Mouse (Mus musculus) CH12.LX (cell line): ENCODE data around the gene Lypd6.

ENCODE experiments used
- BHLHE40 ChIP-seq: IDR thresholded peaks from 2 replicates; pipeline ENCODE4 v1.6.1; 2011; ENCODE audit warnings: mild to moderate bottlenecking, low read depth, low read length, improper control_type of control experiment
- CTCF ChIP-seq, 2 experiments: IDR thresholded peaks in 1 of 2; conservative IDR thresholded peaks in 1 of 2; 2 replicates each; pipeline ENCODE4 v1.5.1; 2011 to 2012; ENCODE audit warnings: low read depth in 2 of 2, low read length in 2 of 2, improper control_type of control experiment in 1 of 2, inconsistent platforms in 1 of 2, mild to moderate bottlenecking in 1 of 2, moderate library complexity in 1 of 2
- E2F4 ChIP-seq: IDR thresholded peaks from 2 replicates; pipeline ENCODE4 v1.6.1; 2011; ENCODE audit warnings: low read depth, low read length, improper control_type of control experiment; ENCODE audit not compliant: insufficient replicate concordance
- GABPA ChIP-seq: IDR thresholded peaks from 2 replicates; pipeline ENCODE4 v1.6.1; 2012; ENCODE audit warnings: low read depth, low read length, improper control_type of control experiment, inconsistent platforms; ENCODE audit not compliant: insufficient replicate concordance
- MYC ChIP-seq: IDR thresholded peaks from 2 replicates; pipeline ENCODE4 v1.6.1; 2011; ENCODE audit warnings: low read depth, mild to moderate bottlenecking, improper control_type of control experiment, low read length
- NELFE ChIP-seq: IDR thresholded peaks from 2 replicates; pipeline ENCODE4 v1.6.1; 2011; ENCODE audit warnings: low read depth, low read length, improper control_type of control experiment
- POLR2A ChIP-seq: IDR thresholded peaks from 2 replicates; pipeline ENCODE4 v1.6.1; 2011; ENCODE audit warnings: low read depth, mild to moderate bottlenecking, improper control_type of control experiment, low read length
- RAD21 ChIP-seq: IDR thresholded peaks from 2 replicates; pipeline ENCODE4 v1.6.1; 2011; ENCODE audit warnings: low read depth, mild to moderate bottlenecking, low read length, improper control_type of control experiment, moderate library complexity
- RCOR1 ChIP-seq: conservative IDR thresholded peaks from 2 replicates; pipeline ENCODE4 v1.6.1; 2012; ENCODE audit warnings: low read depth, mild to moderate bottlenecking, inconsistent platforms, low read length, improper control_type of control experiment
- SIN3A ChIP-seq: IDR thresholded peaks from 2 replicates; pipeline ENCODE4 v1.6.1; 2012; ENCODE audit warnings: low read length, improper control_type of control experiment, inconsistent platforms
- UBTF ChIP-seq: IDR thresholded peaks from 2 replicates; pipeline ENCODE4 v1.6.1; 2012; ENCODE audit warnings: low read depth, mild to moderate bottlenecking, inconsistent platforms, low read length, improper control_type of control experiment, moderate library complexity
- USF1 ChIP-seq: IDR thresholded peaks from 2 replicates; pipeline ENCODE4 v1.6.1; 2014; ENCODE audit warnings: low read depth, mild to moderate bottlenecking, inconsistent platforms, low read length, improper control_type of control experiment
- ZC3H11A ChIP-seq: IDR thresholded peaks from 2 replicates; pipeline ENCODE4 v1.6.1; 2012; ENCODE audit warnings: low read depth, mild to moderate bottlenecking, inconsistent platforms, low read length, improper control_type of control experiment
- ZKSCAN1 ChIP-seq: IDR thresholded peaks from 2 replicates; pipeline ENCODE4 v1.6.1; 2012; ENCODE audit warnings: low read depth, inconsistent platforms, low read length, improper control_type of control experiment, borderline replicate concordance

GRCm38 (mm10) chr2:50150203-50150590 is 84.0 kb downstream of the Lypd6 start:
- TF ChIP-seq CTCF (conservative IDR thresholded peaks at IDR 0.05 in 1 of 2, IDR thresholded peaks at IDR 0.05 in 1 of 2; ENCODE audit: low read depth in 2 of 2, low read length in 2 of 2) (no peak), ZC3H11A (no peak), SIN3A (no peak), RCOR1 (no peak), RAD21 (no peak), POLR2A (no peak), NELFE (no peak), BHLHE40 (no peak), ZKSCAN1 (no peak), MYC (no peak), UBTF (no peak), USF1 (no peak), GABPA (no peak), E2F4 (no peak)
